Mouse (Mus musculus): ENCODE measurements around the gene Gm13090. TPM values are rescaled to one million over a fixed set of nuclear protein-coding genes. Genes with fewer than 3 reads are reported as not detected.
A peak's percentile ranks its signal among the peaks of the same experiment; 100 is the strongest.

Gm13090 gene
- polyA plus RNA-seq, 1 experiment: not detected

- no peaks in the 10 kb centered on the region for H3K4me1 ChIP-seq (ENCODE audit: control insufficient read depth, insufficient read depth, insufficient read length, low read length)
- no peak overlapping the region for H3K4me3 ChIP-seq (ENCODE audit: low read depth, low read length)
- no peak overlapping the region for H3K27ac ChIP-seq (ENCODE audit: insufficient read depth, low read depth, low read length)
- H3K27me3 ChIP-seq (ENCODE audit: control insufficient read depth, insufficient read depth, low read length): no peaks in the 10 kb centered on the region
- no peaks in the 10 kb centered on the region for H3K36me3 ChIP-seq (ENCODE audit: control insufficient read depth, insufficient read depth, low read length)
- WGBS: 67% methylated on average over 18 of the region's 18 CpGs
- TF ChIP-seq CTCF (IDR thresholded peaks at IDR 0.05; ENCODE audit: extremely low read depth, insufficient read length, insufficient replicate concordance, low read depth, low read length) (no peak), POLR2A (IDR thresholded peaks at IDR 0.05; ENCODE audit: low read depth, low read length) (no peak)
Observed at GRCm38 (mm10) chr4:151096334-151097103, 7.1 kb downstream of the Gm13090 start.

- H3K4me1 ChIP-seq (ENCODE audit: control insufficient read depth, insufficient read depth, insufficient read length, low read length): no peaks in the 10 kb centered on the region
- no peak for TF ChIP-seq CTCF (IDR thresholded peaks at IDR 0.05; ENCODE audit: extremely low read depth, insufficient read length, insufficient replicate concordance, low read depth, low read length)
- TF ChIP-seq POLR2A (IDR thresholded peaks at IDR 0.05; ENCODE audit: low read depth, low read length): no peak
- H3K4me3 ChIP-seq (ENCODE audit: low read depth, low read length): no peak overlapping the region
- no peaks in the 10 kb centered on the region for H3K36me3 ChIP-seq (ENCODE audit: control insufficient read depth, insufficient read depth, low read length)
- no peak overlapping the region for H3K27ac ChIP-seq (ENCODE audit: insufficient read depth, low read depth, low read length)
- H3K27me3 ChIP-seq (ENCODE audit: control insufficient read depth, insufficient read depth, low read length): no peaks in the 10 kb centered on the region
- WGBS: 82% methylated on average over 11 of the region's 11 CpGs
Observed at GRCm38 (mm10) chr4:151097104-151097438, 7.7 kb downstream of the Gm13090 start.

- no peak overlapping the region for H3K4me3 ChIP-seq (ENCODE audit: low read depth, low read length)
- peaks cover 15% of the 10 kb centered on the region for H3K27me3 ChIP-seq (ENCODE audit: control insufficient read depth, insufficient read depth, low read length)
- peaks cover 5% of the 10 kb centered on the region; the same call in 1 of the 2 replicates for H3K4me1 ChIP-seq (ENCODE audit: control insufficient read depth, insufficient read depth, insufficient read length, low read length)
- WGBS: 83% methylated on average over 11 of the region's 11 CpGs
- H3K36me3 ChIP-seq (ENCODE audit: control insufficient read depth, insufficient read depth, low read length): no peaks in the 10 kb centered on the region
- TF ChIP-seq CTCF (IDR thresholded peaks at IDR 0.05; ENCODE audit: extremely low read depth, insufficient read length, insufficient replicate concordance, low read depth, low read length) (no peak), POLR2A (IDR thresholded peaks at IDR 0.05; ENCODE audit: low read depth, low read length) (no peak)
- H3K27ac ChIP-seq (ENCODE audit: insufficient read depth, low read depth, low read length): no peak overlapping the region
Observed at GRCm38 (mm10) chr4:151103646-151104045, 14.3 kb downstream of the Gm13090 start.

GRCm38 (mm10) chr4:151104147-151104546 is 14.8 kb downstream of the Gm13090 start:
- TF ChIP-seq POLR2A (IDR thresholded peaks at IDR 0.05; ENCODE audit: low read depth, low read length): no peak
- Histone ChIP-seq H3K27ac (ENCODE audit: insufficient read depth, low read depth, low read length) (no peak overlapping the region), H3K36me3 (ENCODE audit: control insufficient read depth, insufficient read depth, low read length) (no peaks in the 10 kb centered on the region), H3K4me3 (ENCODE audit: low read depth, low read length) (no peak overlapping the region), H3K27me3 (ENCODE audit: control insufficient read depth, insufficient read depth, low read length) (peaks cover 19% of the 10 kb centered on the region), H3K4me1 (ENCODE audit: control insufficient read depth, insufficient read depth, insufficient read length, low read length) (peaks cover 5% of the 10 kb centered on the region; the same call in 1 of the 2 replicates)
- WGBS: 84% methylated on average over 10 of the region's 10 CpGs

GRCm38 (mm10) chr4:151105886-151106285 is 16.5 kb downstream of the Gm13090 start:
- no peak for TF ChIP-seq POLR2A (IDR thresholded peaks at IDR 0.05; ENCODE audit: low read depth, low read length)
- TF ChIP-seq CTCF (IDR thresholded peaks at IDR 0.05; ENCODE audit: extremely low read depth, insufficient read length, insufficient replicate concordance, low read depth, low read length): no peak
- Histone ChIP-seq H3K4me1 (ENCODE audit: control insufficient read depth, insufficient read depth, insufficient read length, low read length) (peaks cover 5% of the 10 kb centered on the region; the same call in 1 of the 2 replicates), H3K4me3 (ENCODE audit: low read depth, low read length) (no peak overlapping the region), H3K27me3 (ENCODE audit: control insufficient read depth, insufficient read depth, low read length) (peaks cover 21% of the 10 kb centered on the region), H3K36me3 (ENCODE audit: control insufficient read depth, insufficient read depth, low read length) (no peaks in the 10 kb centered on the region), H3K27ac (ENCODE audit: insufficient read depth, low read depth, low read length) (no peak overlapping the region)
- WGBS: 61% methylated on average over 6 of the region's 6 CpGs

GRCm38 (mm10) chr4:151106468-151106867 is 17.1 kb downstream of the Gm13090 start:
- Histone ChIP-seq H3K36me3 (ENCODE audit: control insufficient read depth, insufficient read depth, low read length) (no peaks in the 10 kb centered on the region), H3K27ac (ENCODE audit: insufficient read depth, low read depth, low read length) (no peak overlapping the region), H3K4me3 (ENCODE audit: low read depth, low read length) (no peak overlapping the region), H3K27me3 (ENCODE audit: control insufficient read depth, insufficient read depth, low read length) (peaks cover 21% of the 10 kb centered on the region), H3K4me1 (ENCODE audit: control insufficient read depth, insufficient read depth, insufficient read length, low read length) (peaks cover 5% of the 10 kb centered on the region; the same call in 1 of the 2 replicates)
- WGBS: 43% methylated on average over 10 of the region's 10 CpGs
- no peak for TF ChIP-seq POLR2A (IDR thresholded peaks at IDR 0.05; ENCODE audit: low read depth, low read length)
- no peak for TF ChIP-seq CTCF (IDR thresholded peaks at IDR 0.05; ENCODE audit: extremely low read depth, insufficient read length, insufficient replicate concordance, low read depth, low read length)

- 5% methylated on average over 53 of the region's 60 CpGs for WGBS
- Histone ChIP-seq H3K27me3 (ENCODE audit: control insufficient read depth, insufficient read depth, low read length) (peaks cover 21% of the 10 kb centered on the region), H3K4me3 (ENCODE audit: low read depth, low read length) (peak overlapping the region; percentile 62), H3K27ac (ENCODE audit: insufficient read depth, low read depth, low read length) (no peak overlapping the region), H3K36me3 (ENCODE audit: control insufficient read depth, insufficient read depth, low read length) (no peaks in the 10 kb centered on the region), H3K4me1 (ENCODE audit: control insufficient read depth, insufficient read depth, insufficient read length, low read length) (peaks cover 5% of the 10 kb centered on the region; the same call in 1 of the 2 replicates)
- TF ChIP-seq CTCF (IDR thresholded peaks at IDR 0.05; ENCODE audit: extremely low read depth, insufficient read length, insufficient replicate concordance, low read depth, low read length) (no peak), POLR2A (IDR thresholded peaks at IDR 0.05; ENCODE audit: low read depth, low read length) (no peak)
Observed at GRCm38 (mm10) chr4:151107131-151108001, 18.0 kb downstream of the Gm13090 start.
